Mouse (Mus musculus) ES-E14 (cell line): ENCODE data around the gene Ftcd. TPM values are rescaled to one million over a fixed set of nuclear protein-coding genes. Genes with fewer than 3 reads are reported as not detected.
A peak's percentile ranks its signal among the peaks of the same experiment; 100 is the strongest.

Source experiments
- DNase-seq: peaks from one replicate; pipeline ENCODE4 v3.0.0-alpha.2; 2013; ENCODE audit warnings: low read depth, low spot score
- H3K27ac ChIP-seq: 2 replicates; pipeline ENCODE4 v1.5.1; 2012; ENCODE audit warnings: low read depth, mild to moderate bottlenecking, low read length, moderate library complexity, mixed read lengths; ENCODE audit not compliant: poor library complexity, insufficient read depth, severe bottlenecking
- H3K36me3 ChIP-seq: 2 replicates; pipeline ENCODE4 v1.6.1; 2012; ENCODE audit warnings: mild to moderate bottlenecking, low read length, moderate library complexity, mixed read lengths; ENCODE audit not compliant: control insufficient read depth, poor library complexity, insufficient read depth, severe bottlenecking
- H3K4me1 ChIP-seq, 2 experiments: fragments of 150-350 bp in 1 of 2; sonication (generic) in 1 of 2; 2 replicates each; pipeline ENCODE4 v1.6.1; 2012; ENCODE audit warnings: low read length in 2 of 2, mild to moderate bottlenecking in 1 of 2, mixed read lengths in 1 of 2; ENCODE audit not compliant: control insufficient read depth in 2 of 2, insufficient read depth in 2 of 2, poor library complexity in 1 of 2
- H3K4me3 ChIP-seq, 2 experiments: fragments of 150-350 bp in 1 of 2; sonication (generic) in 1 of 2; 2 replicates each; pipeline ENCODE4 v1.5.1; 2012; ENCODE audit warnings: low read length in 2 of 2, low read depth in 1 of 2, mild to moderate bottlenecking in 1 of 2, mixed read lengths in 1 of 2; ENCODE audit not compliant: insufficient read depth in 1 of 2, poor library complexity in 1 of 2, severe bottlenecking in 1 of 2
- H3K9ac ChIP-seq: 2 replicates; pipeline ENCODE4 v1.6.1; 2012; ENCODE audit warnings: low read depth, mild to moderate bottlenecking, low read length, mixed read lengths; ENCODE audit not compliant: poor library complexity, insufficient read depth, severe bottlenecking
- H3K9me3 ChIP-seq: fragments of 150-350 bp; sonication (generic); 2 replicates; pipeline ENCODE4 v1.6.1; 2012; ENCODE audit warnings: low read depth, mild to moderate bottlenecking, low read length; ENCODE audit not compliant: control insufficient read depth, insufficient read depth
- CHD2 ChIP-seq: IDR thresholded peaks from 2 replicates; pipeline ENCODE4 v1.6.1; 2014; ENCODE audit warnings: mild to moderate bottlenecking, low read depth, low read length, inconsistent platforms
- HCFC1 ChIP-seq: IDR thresholded peaks from 2 replicates; pipeline ENCODE4 v1.6.1; 2012; ENCODE audit warnings: low read length, inconsistent platforms, borderline replicate concordance; ENCODE audit not compliant: insufficient read depth
- MAFK ChIP-seq: IDR thresholded peaks from 2 replicates; pipeline ENCODE4 v1.6.1; 2014; ENCODE audit warnings: mild to moderate bottlenecking, low read depth, low read length, inconsistent platforms; ENCODE audit not compliant: insufficient read depth
- ZC3H11A ChIP-seq: IDR thresholded peaks from 2 replicates; pipeline ENCODE4 v1.6.1; 2012; ENCODE audit warnings: low read depth, mild to moderate bottlenecking, inconsistent platforms, low read length, borderline replicate concordance
- ZNF384 ChIP-seq: IDR thresholded peaks from 2 replicates; pipeline ENCODE4 v1.6.1; 2012; ENCODE audit warnings: low read depth, low read length, inconsistent platforms
- in situ Hi-C, 2 experiments: fragments of 600-800 bp; cut with MboI; formaldehyde crosslinking; loops; one replicate each; pipeline ENCODE4 v1.15.1; 2025; ENCODE audit warnings: low sequenced_read_pairs in 2 of 2, inconsistent platforms in 1 of 2; ENCODE audit not compliant: unreplicated experiment in 2 of 2
- total RNA-seq: library from RNA; depleted of rRNA; stranded (reverse); fragments of 300-350 nt; gene quantifications from 2 replicates; pipeline ENCODE4 v1.2.3, GENCODE M21; 2012

The Ftcd gene
- total RNA-seq, 1 experiment, result not detected

DNA sequence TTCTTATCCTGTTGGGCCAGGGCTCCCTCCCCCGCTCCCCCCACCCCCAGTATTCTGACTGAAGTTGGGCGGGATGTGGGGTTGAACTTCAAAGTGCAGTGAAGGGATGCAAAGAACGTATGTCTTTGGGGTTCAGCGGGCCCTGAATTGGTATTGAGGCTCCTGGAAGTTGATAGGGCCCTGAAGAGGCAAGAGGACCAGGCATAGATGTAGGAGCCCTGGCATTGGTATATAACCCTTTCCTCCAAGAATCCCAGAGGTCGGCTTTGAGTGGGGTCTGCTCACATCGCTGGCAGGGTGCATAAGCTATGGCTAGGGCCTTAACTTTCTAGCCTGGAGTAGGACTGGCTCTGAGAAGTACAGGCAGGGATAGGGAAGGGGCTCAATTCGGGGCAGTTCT is 48.3 kb downstream of the Ftcd start:
- Histone ChIP-seq H3K36me3 (no peaks in the 10 kb centered on the region), H3K9me3 (no peaks in the 10 kb centered on the region), H3K9ac (no peak overlapping the region), H3K4me1 (no peaks in the 10 kb centered on the region), H3K27ac (no peak overlapping the region), H3K4me3 (0 out of 4 replicates have a peak overlapping the region, but pooled peaks of 1 of the 2 experiments have one; percentile 36)
- no peak for TF ChIP-seq CHD2
- no peak for TF ChIP-seq ZC3H11A
- no peak for TF ChIP-seq MAFK
- no peak for TF ChIP-seq ZNF384
- no peak for TF ChIP-seq HCFC1
- in situ Hi-C loops, result no loop called here
- DNase-seq, result no peak

- Histone ChIP-seq H3K9me3 (no peaks in the 10 kb centered on the region), H3K4me1 (no peaks in the 10 kb centered on the region), H3K9ac (no peak overlapping the region), H3K27ac (no peak overlapping the region), H3K36me3 (no peaks in the 10 kb centered on the region), H3K4me3 (no peak overlapping the region)
- TF ChIP-seq ZC3H11A, result no peak
- TF ChIP-seq MAFK, result no peak
- no peak for TF ChIP-seq CHD2
- no peak for TF ChIP-seq ZNF384
- no peak for TF ChIP-seq HCFC1
- in situ Hi-C loops, result no loop called here
- no peak for DNase-seq
These were observed 49.5 kb downstream of the Ftcd start for GRCm38 (mm10) chr10:76624903-76625302.

DNA sequence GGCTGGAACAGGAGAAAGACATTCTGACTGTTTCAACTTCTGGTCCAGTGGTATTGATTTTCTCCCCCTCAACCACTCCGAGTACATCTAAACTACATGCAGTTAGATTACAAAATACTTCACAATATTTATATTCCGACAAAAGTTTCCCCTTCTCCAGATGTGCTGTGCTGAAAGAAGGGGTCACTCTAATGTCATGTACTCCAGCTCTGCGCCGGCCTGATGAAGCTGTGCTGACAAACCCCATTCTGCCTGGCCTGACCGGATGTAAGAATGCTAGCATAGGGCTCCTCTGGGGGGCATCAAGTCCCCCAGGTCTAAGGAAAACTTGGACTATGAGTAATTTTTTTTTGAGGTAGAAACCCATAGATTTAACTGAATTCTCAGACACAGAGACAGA is 52.3 kb downstream of the Ftcd start:
- in situ Hi-C loops, result no loop called here
- H3K9ac ChIP-seq, result no peak overlapping the region

DNA sequence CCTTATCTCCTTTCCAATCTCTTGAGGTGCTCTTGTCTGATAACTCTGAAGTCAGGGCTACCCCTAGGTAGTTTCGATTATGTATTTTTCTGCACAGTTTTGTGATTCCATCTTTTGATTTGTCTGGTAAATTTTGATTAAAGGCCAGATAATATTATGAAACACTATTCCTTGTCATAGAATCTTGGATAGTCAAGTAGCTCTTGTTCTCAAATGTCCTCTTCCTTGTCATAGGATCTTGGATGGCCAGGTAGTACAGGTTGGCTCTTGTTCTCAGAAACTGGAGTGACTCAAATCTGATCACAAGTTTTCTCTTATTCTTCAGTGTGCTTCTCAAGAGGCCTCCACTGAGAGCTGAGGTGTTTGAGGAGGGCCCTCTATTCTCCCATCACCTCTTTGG is 55.2 kb downstream of the Ftcd start:
- no peaks in the 10 kb centered on the region for H3K9me3 ChIP-seq
- no peaks in the 10 kb centered on the region for H3K36me3 ChIP-seq
- H3K27ac ChIP-seq, result no peak overlapping the region
- no peak overlapping the region for H3K4me3 ChIP-seq
- DNase-seq, result no peak
- TF ChIP-seq ZNF384 (no peak), MAFK (no peak), CHD2 (no peak), ZC3H11A (no peak), HCFC1 (no peak)
- H3K4me1 ChIP-seq, result no peaks in the 10 kb centered on the region
- no peak overlapping the region for H3K9ac ChIP-seq
- in situ Hi-C loops, result no loop called here

More for the DNA sequence above, 52.3 kb downstream of the Ftcd start:
- Histone ChIP-seq H3K4me1 (no peaks in the 10 kb centered on the region), H3K27ac (no peak overlapping the region), H3K4me3 (no peak overlapping the region), H3K9me3 (no peaks in the 10 kb centered on the region), H3K36me3 (no peaks in the 10 kb centered on the region)
- no peak for DNase-seq
- TF ChIP-seq HCFC1 (no peak), ZC3H11A (no peak), MAFK (no peak), CHD2 (no peak), ZNF384 (no peak)

DNA sequence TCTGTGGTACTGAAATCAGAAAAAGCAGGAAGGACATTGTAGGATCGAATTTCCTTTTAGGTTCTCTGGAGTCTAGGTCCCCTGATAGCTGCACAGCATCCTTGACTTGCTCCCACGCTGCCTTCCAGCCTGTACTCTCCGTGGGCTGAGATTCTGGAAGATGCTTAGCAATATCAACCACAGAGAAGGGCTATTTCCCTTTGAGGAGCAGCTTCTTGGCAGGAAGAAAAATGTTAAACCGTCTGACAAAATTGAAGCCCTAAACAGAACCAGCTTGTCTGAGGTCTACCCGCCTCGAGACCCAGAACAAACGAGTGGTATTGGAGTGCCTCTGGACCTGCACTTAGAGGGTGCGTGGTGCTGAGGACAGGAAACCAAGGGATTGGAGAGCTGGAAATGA is 57.2 kb downstream of the Ftcd start:
- no peak for DNase-seq
- H3K36me3 ChIP-seq, result no peaks in the 10 kb centered on the region
- no peak overlapping the region for H3K4me3 ChIP-seq
- H3K4me1 ChIP-seq, result no peaks in the 10 kb centered on the region
- no peak overlapping the region for H3K27ac ChIP-seq
- in situ Hi-C loops, result no loop called here
- no peaks in the 10 kb centered on the region for H3K9me3 ChIP-seq
- TF ChIP-seq CHD2 (no peak), MAFK (no peak), ZC3H11A (no peak), ZNF384 (no peak), HCFC1 (no peak)
- H3K9ac ChIP-seq, result no peak overlapping the region
